In the genomic region with DNA sequence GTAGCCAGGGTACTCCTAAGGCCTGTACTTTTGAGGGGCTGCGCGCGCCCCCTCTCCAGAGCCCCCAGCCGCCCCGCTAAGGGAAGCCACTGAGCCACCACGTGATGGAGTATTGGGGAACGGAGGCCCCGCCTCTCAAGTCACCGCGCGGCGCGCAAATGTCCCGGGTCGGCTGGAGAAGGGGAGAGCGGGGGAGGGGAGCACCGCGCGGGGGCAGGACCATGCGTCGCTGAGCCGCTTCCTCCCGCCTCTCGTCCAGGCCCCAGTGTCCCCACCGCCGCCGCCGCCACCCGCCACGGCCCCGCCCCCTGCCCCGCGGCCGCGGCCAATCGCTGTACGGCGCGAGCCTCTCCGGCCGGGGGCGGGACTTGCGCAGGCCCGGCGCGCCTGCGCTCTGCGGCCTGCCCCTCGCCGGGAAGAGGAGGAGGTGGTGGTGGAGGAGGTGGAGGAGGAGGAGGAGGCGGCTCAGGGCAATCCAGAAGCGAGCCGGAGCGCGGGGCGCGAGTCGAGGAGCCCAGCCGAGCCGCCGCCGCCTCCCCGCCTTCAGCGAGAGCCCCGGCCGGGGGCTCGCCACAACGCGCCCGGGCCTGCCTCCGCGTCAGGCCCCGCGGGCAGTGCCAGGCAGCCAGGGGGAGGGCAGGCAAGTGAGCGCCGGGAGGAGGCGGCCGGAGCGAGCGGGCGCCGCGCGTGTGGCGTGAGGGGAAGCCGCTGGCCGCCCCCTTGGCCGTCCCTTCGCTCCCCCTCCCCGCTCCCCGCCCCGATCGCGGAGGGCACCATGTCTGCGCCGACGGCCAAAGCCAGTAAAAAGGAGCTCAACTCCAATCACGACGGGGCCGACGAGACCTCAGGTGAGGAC, we compare ENCODE assay signal across 8 mouse cellular contexts. TPM values are rescaled to one million over a fixed set of nuclear protein-coding genes. Genes with fewer than 3 reads are reported as not detected.
DNase-seq lines count a peak whose midpoint lies in the region; ATAC-seq and TF ChIP-seq lines count a peak whose summit lies in the region.

No protein-coding gene starts in this region.

- peaks cover 79% of the 10 kb centered on the region for H3K79me2 ChIP-seq in CH12.LX (replicated peaks; ENCODE audit: control insufficient read depth, extremely low read depth, insufficient read depth, poor library complexity, severe bottlenecking)

- H3K36me3 ChIP-seq in CH12.LX (replicated peaks in 1 of 2; ENCODE audit: control insufficient read depth in 1 of 2, insufficient read depth in 1 of 2, low read length in 1 of 2), result peaks cover 20 to 33% of the 10 kb centered on the region in 2 experiments
- peaks cover 36% of the 10 kb centered on the region for H3K36me3 ChIP-seq in forebrain, embryonic 10.5 days (replicated peaks)
- peaks cover 29% of the 10 kb centered on the region for H3K36me3 ChIP-seq in heart, embryonic 15.5 days
- H3K36me3 ChIP-seq in liver, embryonic 14.5 days (replicated peaks; ENCODE audit: control insufficient read depth, insufficient read depth, low read depth), result peaks cover 28% of the 10 kb centered on the region
- H3K36me3 ChIP-seq in stomach, embryonic 15.5 days, result peaks cover 20% of the 10 kb centered on the region

- peak overlapping the region; percentile 90 for H3K9ac ChIP-seq in CH12.LX (ENCODE audit: insufficient read depth, low read depth)
- H3K9ac ChIP-seq in heart, embryonic 15.5 days, result peak overlapping the region; percentile 95
- H3K9ac ChIP-seq in liver, embryonic 14.5 days (replicated peaks), result peak overlapping the region; percentile 94
- H3K9ac ChIP-seq in stomach, embryonic 15.5 days, result peak overlapping the region; percentile 99

- H3K4me2 ChIP-seq in CH12.LX (ENCODE audit: insufficient read depth, low read depth, poor library complexity, severe bottlenecking), result peak overlapping the region; percentile 97
- H3K4me2 ChIP-seq in heart, embryonic 15.5 days, result peak overlapping the region; percentile 75
- H3K4me2 ChIP-seq in liver, embryonic 14.5 days (ENCODE audit: low read depth), result peak overlapping the region; percentile 97
- peak overlapping the region; percentile 88 for H3K4me2 ChIP-seq in stomach, embryonic 15.5 days

- TF ChIP-seq EP300 in CH12.LX (IDR thresholded peaks at IDR 0.05; ENCODE audit: low read length), result no peak
- no peak for TF ChIP-seq EP300 in liver, embryonic 14.5 days (IDR thresholded peaks at IDR 0.05; ENCODE audit: low read depth)

- no peak for TF ChIP-seq RAD21 in CH12.LX (IDR thresholded peaks at IDR 0.05; ENCODE audit: low read depth, low read length)

- peak; percentile 79 for TF ChIP-seq POLR2A in CH12.LX (IDR thresholded peaks at IDR 0.05; ENCODE audit: low read depth, low read length)

- ATAC-seq in heart, embryonic 15.5 days (replicated peaks; ENCODE audit: insufficient number of reproducible peaks, insufficient read depth, low FRiP score, low read depth), result peak; percentile 94
- ATAC-seq in liver, embryonic 14.5 days (ENCODE audit: insufficient read depth), result peak; percentile 90
- peak; percentile 93 for ATAC-seq in stomach, embryonic 15.5 days (ENCODE audit: insufficient read depth, low FRiP score, low read depth)

- H3K4me1 ChIP-seq in CH12.LX (ENCODE audit: control insufficient read depth in 1 of 2, insufficient read depth in 2 of 2), result peaks cover 6 to 17% of the 10 kb centered on the region in 2 experiments; a peak in 3 of 4 replicates
- H3K4me1 ChIP-seq in forebrain, embryonic 10.5 days, result peaks cover 55% of the 10 kb centered on the region
- peaks cover 42% of the 10 kb centered on the region for H3K4me1 ChIP-seq in heart, embryonic 15.5 days (replicated peaks)
- H3K4me1 ChIP-seq in liver, embryonic 14.5 days (replicated peaks; ENCODE audit: control insufficient read depth in 2 of 2, insufficient read depth in 2 of 2, low read length in 1 of 2), result peaks cover 23 to 27% of the 10 kb centered on the region in 2 experiments
- H3K4me1 ChIP-seq in stomach, embryonic 15.5 days, result peaks cover 23% of the 10 kb centered on the region

- H3K4me3 ChIP-seq in CH12.LX (replicated peaks in 1 of 3; ENCODE audit: low read depth in 2 of 3, low read length in 2 of 3, poor library complexity in 1 of 3), result peak overlapping the region; percentile 52 to 99 (median 91)
- peak overlapping the region; percentile 100 for H3K4me3 ChIP-seq in forebrain, embryonic 10.5 days
- peak overlapping the region; percentile 100 for H3K4me3 ChIP-seq in heart, embryonic 15.5 days
- peak overlapping the region; percentile 93 to 100 for H3K4me3 ChIP-seq in liver, embryonic 14.5 days (ENCODE audit: insufficient read depth in 1 of 2, low read depth in 2 of 2, low read length in 2 of 2)
- peak overlapping the region; percentile 100 for H3K4me3 ChIP-seq in stomach, embryonic 15.5 days (replicated peaks)

- TF ChIP-seq CTCF in CH12.LX (conservative IDR thresholded peaks at IDR 0.05 in 1 of 2, IDR thresholded peaks at IDR 0.05 in 1 of 2; ENCODE audit: low read depth in 2 of 2, low read length in 2 of 2), result no peak
- no peak for TF ChIP-seq CTCF in liver, embryonic 14.5 days (IDR thresholded peaks at IDR 0.05; ENCODE audit: low read depth)

- H3K27ac ChIP-seq in CH12.LX (ENCODE audit: insufficient read depth, low read depth), result peak overlapping the region; percentile 90
- H3K27ac ChIP-seq in forebrain, embryonic 10.5 days, result peak overlapping the region; percentile 100
- H3K27ac ChIP-seq in heart, embryonic 15.5 days, result peak overlapping the region; percentile 99
- peak overlapping the region; percentile 85 for H3K27ac ChIP-seq in liver, embryonic 14.5 days
- peak overlapping the region; percentile 99 for H3K27ac ChIP-seq in stomach, embryonic 15.5 days

- in situ Hi-C loops in CH12.LX (cut with MboI; ENCODE audit: low pct_ligation_motif_present, low pct_unique_long_range_greater_than_20kb, low sequenced_read_pairs), result no loop called here

- dilution Hi-C loops in CH12.LX (cut with MboI; ENCODE audit: extremely low pct_ligation_motif_present, extremely low pct_unique_long_range_greater_than_20kb, low sequenced_read_pairs), result no loop called here

- DNase-seq in CH12.LX (ENCODE audit: extremely low read depth), result peak; percentile 93
- DNase-seq in c-Kit-positive CD71-negative TER-119-negative erythroid progenitor cells, embryonic 14.5 days (ENCODE audit: low read depth), result peak; percentile 86
- DNase-seq in forebrain, embryonic 10.5 days (ENCODE audit: extremely low spot score, low spot score), result peak; percentile 96
- peak; percentile 96 to 99 for DNase-seq in kidney, postnatal 25 days
- DNase-seq in liver, embryonic 14.5 days (ENCODE audit: low read depth in 3 of 3, low spot score in 3 of 3), result peak; percentile 83 to 89 (median 87)
- peak; percentile 94 for DNase-seq in neural tube, embryonic 10.5 days (ENCODE audit: extremely low spot score, low spot score)

- under 1% methylated on average over 72 of the region's 101 CpGs for WGBS in forebrain, embryonic 10.5 days
- under 1% methylated on average over 52 of the region's 101 CpGs for WGBS in heart, embryonic 15.5 days
- under 1% methylated on average over 67 of the region's 101 CpGs for WGBS in liver, embryonic 14.5 days (ENCODE audit: insufficient replicate concordance)
- under 1% methylated on average over 59 of the region's 101 CpGs for WGBS in stomach, embryonic 15.5 days

- H3K9me3 ChIP-seq in CH12.LX (replicated peaks; ENCODE audit: low read length), result no peaks in the 10 kb centered on the region
- no peaks in the 10 kb centered on the region for H3K9me3 ChIP-seq in forebrain, embryonic 10.5 days
- H3K9me3 ChIP-seq in heart, embryonic 15.5 days (replicated peaks), result no peaks in the 10 kb centered on the region
- H3K9me3 ChIP-seq in liver, embryonic 14.5 days (ENCODE audit: control insufficient read depth, low read length), result no peaks in the 10 kb centered on the region
- no peaks in the 10 kb centered on the region for H3K9me3 ChIP-seq in stomach, embryonic 15.5 days

- no peaks in the 10 kb centered on the region for H3K27me3 ChIP-seq in CH12.LX (replicated peaks)
- no peaks in the 10 kb centered on the region for H3K27me3 ChIP-seq in forebrain, embryonic 10.5 days (ENCODE audit: poor library complexity, severe bottlenecking)
- no peaks in the 10 kb centered on the region for H3K27me3 ChIP-seq in heart, embryonic 15.5 days
- H3K27me3 ChIP-seq in liver, embryonic 14.5 days (ENCODE audit: control insufficient read depth, insufficient read depth, low read length), result no peaks in the 10 kb centered on the region
- H3K27me3 ChIP-seq in stomach, embryonic 15.5 days (replicated peaks), result no peaks in the 10 kb centered on the region

RNA-seq across cellular contexts. Expression of a gene that starts 9.1 kb away (rescaled TPM):
- 515 and 844 TPM in 2 replicates for total RNA-seq in CH12.LX (2012; rRNA removed)
- 1,049 and 1,142 TPM in 2 replicates for total RNA-seq in CH12.LX (2014; rRNA removed)
- polyA plus RNA-seq in CH12.LX (2012; ENCODE audit: insufficient read length, low read depth), result 902 and 991 TPM in 2 replicates
- polyA plus RNA-seq in forebrain, embryonic 10.5 days (2016; fragmentation: Nextera tagmentation; extraction: Ambion mirVana), result 944 and 983 TPM in 2 replicates
- polyA plus RNA-seq in heart, embryonic 15.5 days (2015; fragmentation: Nextera tagmentation; extraction: Ambion mirVana), result 194 and 206 TPM in 2 replicates
- 56.1 and 159 TPM in 2 replicates for polyA plus RNA-seq in liver, embryonic 14.5 days (2012; rRNA removed)
- 179 and 189 TPM in 2 replicates for polyA plus RNA-seq in liver, embryonic 14.5 days (2014; fragmentation: Nextera tagmentation; extraction: Ambion mirVana)
- 426 and 452 TPM in 2 replicates for polyA plus RNA-seq in stomach, embryonic 15.5 days (2015; fragmentation: Nextera tagmentation; extraction: Ambion mirVana)

RNA-seq across cellular contexts. Expression of a gene that starts 11.2 kb away (rescaled TPM):
- 5.2 and 8.3 TPM in 2 replicates for total RNA-seq in CH12.LX (2012; rRNA removed)
- 4.7 and 5.0 TPM in 2 replicates for total RNA-seq in CH12.LX (2014; rRNA removed)
- polyA plus RNA-seq in CH12.LX (2012; ENCODE audit: insufficient read length, low read depth), result 6.7 and 7.1 TPM in 2 replicates
- 12.4 and 13.1 TPM in 2 replicates for polyA plus RNA-seq in forebrain, embryonic 10.5 days (2016; fragmentation: Nextera tagmentation; extraction: Ambion mirVana)
- polyA plus RNA-seq in heart, embryonic 15.5 days (2015; fragmentation: Nextera tagmentation; extraction: Ambion mirVana), result 11.0 and 11.1 TPM in 2 replicates
- polyA plus RNA-seq in liver, embryonic 14.5 days (2012; rRNA removed), result 3.0 and 3.5 TPM in 2 replicates
- polyA plus RNA-seq in liver, embryonic 14.5 days (2014; fragmentation: Nextera tagmentation; extraction: Ambion mirVana), result 1.8 and 2.0 TPM in 2 replicates
- 7.9 and 10.5 TPM in 2 replicates for polyA plus RNA-seq in stomach, embryonic 15.5 days (2015; fragmentation: Nextera tagmentation; extraction: Ambion mirVana)

RNA-seq across cellular contexts. Expression of a gene that starts 17.6 kb away (rescaled TPM):
- 23.2 and 26.5 TPM in 2 replicates for total RNA-seq in CH12.LX (2012; rRNA removed)
- 21.4 and 24.7 TPM in 2 replicates for total RNA-seq in CH12.LX (2014; rRNA removed)
- 28.0 and 28.6 TPM in 2 replicates for polyA plus RNA-seq in CH12.LX (2012; ENCODE audit: insufficient read length, low read depth)
- 33.1 and 33.4 TPM in 2 replicates for polyA plus RNA-seq in forebrain, embryonic 10.5 days (2016; fragmentation: Nextera tagmentation; extraction: Ambion mirVana)
- polyA plus RNA-seq in heart, embryonic 15.5 days (2015; fragmentation: Nextera tagmentation; extraction: Ambion mirVana), result 18.7 and 25.0 TPM in 2 replicates
- 5.6 and 5.8 TPM in 2 replicates for polyA plus RNA-seq in liver, embryonic 14.5 days (2012; rRNA removed)
- polyA plus RNA-seq in liver, embryonic 14.5 days (2014; fragmentation: Nextera tagmentation; extraction: Ambion mirVana), result 6.0 and 6.8 TPM in 2 replicates
- polyA plus RNA-seq in stomach, embryonic 15.5 days (2015; fragmentation: Nextera tagmentation; extraction: Ambion mirVana), result 27.2 and 27.9 TPM in 2 replicates

RNA-seq across cellular contexts. Expression of a gene that starts 27.2 kb away (rescaled TPM):
- total RNA-seq in CH12.LX (2012; rRNA removed) (33.7 and 36.5 TPM in 2 replicates), CH12.LX (2014; rRNA removed) (15.3 and 15.6 TPM in 2 replicates)
- 34.7 and 42.8 TPM in 2 replicates for polyA plus RNA-seq in CH12.LX (2012; ENCODE audit: insufficient read length, low read depth)
- 34.2 and 35.4 TPM in 2 replicates for polyA plus RNA-seq in forebrain, embryonic 10.5 days (2016; fragmentation: Nextera tagmentation; extraction: Ambion mirVana)
- polyA plus RNA-seq in heart, embryonic 15.5 days (2015; fragmentation: Nextera tagmentation; extraction: Ambion mirVana), result 25.8 and 31.3 TPM in 2 replicates
- 23.4 and 25.5 TPM in 2 replicates for polyA plus RNA-seq in liver, embryonic 14.5 days (2012; rRNA removed)
- polyA plus RNA-seq in liver, embryonic 14.5 days (2014; fragmentation: Nextera tagmentation; extraction: Ambion mirVana), result 17.4 and 21.5 TPM in 2 replicates
- polyA plus RNA-seq in stomach, embryonic 15.5 days (2015; fragmentation: Nextera tagmentation; extraction: Ambion mirVana), result 46.5 and 47.1 TPM in 2 replicates

RNA-seq across cellular contexts. Expression of a gene that starts 58.1 kb away (rescaled TPM):
- total RNA-seq in CH12.LX (2012; rRNA removed), result 9.5 and 13.4 TPM in 2 replicates
- total RNA-seq in CH12.LX (2014; rRNA removed), result 4.8 and 5.5 TPM in 2 replicates
- 13.3 and 15.0 TPM in 2 replicates for polyA plus RNA-seq in CH12.LX (2012; ENCODE audit: insufficient read length, low read depth)
- 6.3 and 6.6 TPM in 2 replicates for polyA plus RNA-seq in forebrain, embryonic 10.5 days (2016; fragmentation: Nextera tagmentation; extraction: Ambion mirVana)
- 5.0 and 6.8 TPM in 2 replicates for polyA plus RNA-seq in heart, embryonic 15.5 days (2015; fragmentation: Nextera tagmentation; extraction: Ambion mirVana)
- polyA plus RNA-seq in liver, embryonic 14.5 days (2012; rRNA removed), result 8.1 and 8.5 TPM in 2 replicates
- 1.9 and 2.0 TPM in 2 replicates for polyA plus RNA-seq in liver, embryonic 14.5 days (2014; fragmentation: Nextera tagmentation; extraction: Ambion mirVana)
- 7.0 and 7.1 TPM in 2 replicates for polyA plus RNA-seq in stomach, embryonic 15.5 days (2015; fragmentation: Nextera tagmentation; extraction: Ambion mirVana)

Comparison
In these comparisons a context has a peak if more than half of its experiments do, and no peak if none do; other contexts are left out.
1. Peak in every context shown above with its lines: DNase-seq, ATAC-seq, H3K4me3 ChIP-seq and H3K27ac ChIP-seq.